Mouse (Mus musculus) hindbrain, embryonic 10.5 days (tissue): ENCODE results near the gene Dmrtb1. TPM values are rescaled to one million over a fixed set of nuclear protein-coding genes. Genes with fewer than 3 reads are reported as not detected.

Experiments
- DNase-seq: peaks from one replicate; pipeline ENCODE4 v3.0.0-alpha.2; 2017; ENCODE audit warnings: low spot score
- H3K27ac ChIP-seq: fragments of 300-500 bp; sonication (generic); 2 replicates; pipeline ENCODE4 v1.5.1; 2016; ENCODE audit warnings: mild to moderate bottlenecking, moderate library complexity
- H3K27me3 ChIP-seq: fragments of 300-500 bp; sonication (generic); 2 replicates; pipeline ENCODE4 v1.6.1; 2016; ENCODE audit warnings: mild to moderate bottlenecking; ENCODE audit not compliant: poor library complexity, insufficient read depth, severe bottlenecking
- H3K36me3 ChIP-seq: fragments of 300-500 bp; sonication (generic); 2 replicates; pipeline ENCODE4 v1.6.1; 2016; ENCODE audit warnings: mild to moderate bottlenecking, moderate library complexity
- H3K4me1 ChIP-seq: fragments of 300-500 bp; sonication (generic); replicated peaks from 2 replicates; pipeline ENCODE4 v1.6.1; 2016; ENCODE audit warnings: mild to moderate bottlenecking
- H3K4me3 ChIP-seq: fragments of 300-500 bp; sonication (generic); 2 replicates; pipeline ENCODE4 v1.5.1; 2016; ENCODE audit warnings: mild to moderate bottlenecking, moderate library complexity
- H3K9me3 ChIP-seq: fragments of 300-500 bp; sonication (generic); 2 replicates; pipeline ENCODE4 v1.6.1; 2016; ENCODE audit warnings: mild to moderate bottlenecking, moderate library complexity
- WGBS: fragments of 180-500 bp; shearing (Covaris S2); methylation state at CpG from one replicate; pipeline ENCODE4 v1.1.7; 2016; 5-methylcytosine and 5-hydroxymethylcytosine counted together
- polyA plus RNA-seq: library from polyadenylated mRNA; unstranded; fragments of >200 nt; fragmentation: Nextera tagmentation; extraction: Ambion mirVana; gene quantifications from 2 replicates; pipeline ENCODE4 v1.2.1, GENCODE M21; 2016

Gene Dmrtb1
- polyA plus RNA-seq, 1 experiment from 2014 or later: 23.2 TPM

GRCm38 (mm10) chr4:107674322-107674644 is 9.7 kb downstream of the Dmrtb1 start:
- WGBS: 26% methylated on average over 5 of the region's 5 CpGs
- Histone ChIP-seq H3K4me1 (peaks cover 26% of the 10 kb centered on the region), H3K36me3 (no peaks in the 10 kb centered on the region), H3K27me3 (peaks cover 69% of the 10 kb centered on the region), H3K4me3 (peak overlapping the region; percentile 27; the same call in 1 of the 2 replicates), H3K27ac (no peak overlapping the region), H3K9me3 (no peaks in the 10 kb centered on the region)
- DNase-seq: no peak

GRCm38 (mm10) chr4:107673638-107674321 is 10.2 kb downstream of the Dmrtb1 start:
- WGBS: 13% methylated on average over 23 of the region's 23 CpGs
- peaks cover 21% of the 10 kb centered on the region for H3K4me1 ChIP-seq
- H3K4me3 ChIP-seq: peak overlapping the region; percentile 27
- peak; percentile 90 for DNase-seq
- no peaks in the 10 kb centered on the region for H3K36me3 ChIP-seq
- peak overlapping the region; percentile 84 for H3K27ac ChIP-seq
- no peaks in the 10 kb centered on the region for H3K9me3 ChIP-seq
- H3K27me3 ChIP-seq: peaks cover 64% of the 10 kb centered on the region

- no peak overlapping the region for H3K4me3 ChIP-seq
- H3K27ac ChIP-seq: no peak overlapping the region
- peaks cover 35% of the 10 kb centered on the region for H3K27me3 ChIP-seq
Measured at GRCm38 (mm10) chr4:107670731-107671130, 13.3 kb downstream of the Dmrtb1 start.

GRCm38 (mm10) chr4:107668514-107668913 is 15.5 kb downstream of the Dmrtb1 start:
- H3K9me3 ChIP-seq: no peaks in the 10 kb centered on the region
- peaks cover 6% of the 10 kb centered on the region for H3K4me1 ChIP-seq
- H3K27me3 ChIP-seq: peaks cover 24% of the 10 kb centered on the region
- no peak overlapping the region for H3K4me3 ChIP-seq
- 95% methylated on average over 2 of the region's 2 CpGs for WGBS
- DNase-seq: no peak
- no peaks in the 10 kb centered on the region for H3K36me3 ChIP-seq
- no peak overlapping the region for H3K27ac ChIP-seq

More at GRCm38 (mm10) chr4:107670731-107671130, 13.3 kb downstream of the Dmrtb1 start:
- Histone ChIP-seq H3K36me3 (no peaks in the 10 kb centered on the region), H3K4me1 (peaks cover 20% of the 10 kb centered on the region), H3K9me3 (no peaks in the 10 kb centered on the region)
- WGBS: 71% methylated on average over 5 of the region's 5 CpGs
- DNase-seq: no peak

GRCm38 (mm10) chr4:107660649-107661048 is 23.4 kb downstream of the Dmrtb1 start:
- WGBS: 90% methylated on average over 11 of the region's 11 CpGs
- no peak for DNase-seq

GRCm38 (mm10) chr4:107653280-107653643 is 30.8 kb downstream of the Dmrtb1 start:
- DNase-seq: no peak
- Histone ChIP-seq H3K36me3 (no peaks in the 10 kb centered on the region), H3K27me3 (peaks cover 30% of the 10 kb centered on the region; the same call in 1 of the 2 replicates), H3K9me3 (no peaks in the 10 kb centered on the region), H3K27ac (no peak overlapping the region), H3K4me1 (peaks cover 36% of the 10 kb centered on the region), H3K4me3 (no peak overlapping the region)
- WGBS: 82% methylated on average over 5 of the region's 5 CpGs

More at GRCm38 (mm10) chr4:107660649-107661048, 23.4 kb downstream of the Dmrtb1 start:
- Histone ChIP-seq H3K36me3 (no peaks in the 10 kb centered on the region), H3K4me1 (peaks cover 2% of the 10 kb centered on the region; the same call in 1 of the 2 replicates), H3K9me3 (no peaks in the 10 kb centered on the region), H3K27me3 (peaks cover 9% of the 10 kb centered on the region; the same call in 1 of the 2 replicates), H3K4me3 (no peak overlapping the region), H3K27ac (no peak overlapping the region)

GRCm38 (mm10) chr4:107652598-107653279 is 31.3 kb downstream of the Dmrtb1 start:
- Histone ChIP-seq H3K27me3 (peaks cover 30% of the 10 kb centered on the region; the same call in 1 of the 2 replicates), H3K9me3 (no peaks in the 10 kb centered on the region), H3K4me1 (peaks cover 36% of the 10 kb centered on the region), H3K36me3 (no peaks in the 10 kb centered on the region), H3K27ac (peak overlapping the region; percentile 57), H3K4me3 (0 out of 2 replicates have a peak overlapping the region, but pooled peaks have one; percentile 9)
- WGBS: 16% methylated on average over 7 of the region's 7 CpGs
- peak; percentile 86 for DNase-seq

GRCm38 (mm10) chr4:107651021-107651496 is 33.0 kb downstream of the Dmrtb1 start:
- H3K9me3 ChIP-seq: no peaks in the 10 kb centered on the region
- WGBS: 30% methylated on average over 12 of the region's 12 CpGs
- H3K4me1 ChIP-seq: peaks cover 34% of the 10 kb centered on the region
- peak overlapping the region; percentile 19 for H3K27ac ChIP-seq
- no peaks in the 10 kb centered on the region for H3K36me3 ChIP-seq
- no peak for DNase-seq
- H3K27me3 ChIP-seq: peaks cover 23% of the 10 kb centered on the region; the same call in 1 of the 2 replicates
- no peak overlapping the region for H3K4me3 ChIP-seq

GRCm38 (mm10) chr4:107648959-107649485 is 35.0 kb downstream of the Dmrtb1 start:
- DNase-seq: no peak
- Histone ChIP-seq H3K4me3 (no peak overlapping the region), H3K27ac (peak overlapping the region; percentile 6; the same call in 1 of the 2 replicates), H3K27me3 (peaks cover 7% of the 10 kb centered on the region; the same call in 1 of the 2 replicates), H3K9me3 (no peaks in the 10 kb centered on the region), H3K4me1 (peaks cover 34% of the 10 kb centered on the region), H3K36me3 (no peaks in the 10 kb centered on the region)
- 82% methylated on average over 5 of the region's 5 CpGs for WGBS

- DNase-seq: no peak
- no peak overlapping the region for H3K4me3 ChIP-seq
- no peak overlapping the region for H3K27ac ChIP-seq
- 73% methylated on average over 4 of the region's 4 CpGs for WGBS
- peaks cover 25% of the 10 kb centered on the region for H3K4me1 ChIP-seq
- H3K36me3 ChIP-seq: no peaks in the 10 kb centered on the region
- H3K9me3 ChIP-seq: no peaks in the 10 kb centered on the region
- no peaks in the 10 kb centered on the region; the same call in 1 of the 2 replicates for H3K27me3 ChIP-seq
Measured at GRCm38 (mm10) chr4:107641624-107642023, 42.4 kb downstream of the Dmrtb1 start.

- DNase-seq: no peak
- no peaks in the 10 kb centered on the region for H3K9me3 ChIP-seq
- H3K36me3 ChIP-seq: no peaks in the 10 kb centered on the region
- peak overlapping the region; percentile 8; the same call in 1 of the 2 replicates for H3K27ac ChIP-seq
- H3K4me3 ChIP-seq: no peak overlapping the region
- peaks cover 42% of the 10 kb centered on the region for H3K4me1 ChIP-seq
- 86% methylated on average over 10 of the region's 10 CpGs for WGBS
- H3K27me3 ChIP-seq: peaks cover 5% of the 10 kb centered on the region; the same call in 1 of the 2 replicates
Measured at GRCm38 (mm10) chr4:107638303-107638702, 45.7 kb downstream of the Dmrtb1 start.

GRCm38 (mm10) chr4:107637670-107638069 is 46.4 kb downstream of the Dmrtb1 start:
- Histone ChIP-seq H3K4me3 (no peak overlapping the region), H3K36me3 (no peaks in the 10 kb centered on the region), H3K4me1 (peaks cover 41% of the 10 kb centered on the region), H3K27me3 (peaks cover 5% of the 10 kb centered on the region; the same call in 1 of the 2 replicates), H3K9me3 (no peaks in the 10 kb centered on the region), H3K27ac (no peak overlapping the region)
- 45% methylated on average over 3 of the region's 3 CpGs for WGBS
- DNase-seq: no peak
